Mouse (Mus musculus): ENCODE results near the gene Rag1. TPM values are rescaled to one million over a fixed set of nuclear protein-coding genes. Genes with fewer than 3 reads are reported as not detected.

The Rag1 gene
- total RNA-seq (2012; rRNA removed) = not detected in 2 replicates
- total RNA-seq (2014; rRNA removed) = not detected in 2 replicates
- polyA plus RNA-seq (2012; ENCODE audit: insufficient read length, low read depth) = not detected in 2 replicates

GRCm38 (mm10) chr2:101649114-101649671 lies at the start of gene Rag1, which contains the start of gene B230118H07Rik:
Rag1 (minus strand) TSS chr2:101649501.
B230118H07Rik (minus strand) TSS chr2:101649532.
- Histone ChIP-seq H3K4me3 (replicated peaks in 1 of 3; ENCODE audit: low read depth in 2 of 3, low read length in 2 of 3, poor library complexity in 1 of 3) (no peak within 1 kb of the TSS), H3K79me2 (replicated peaks; ENCODE audit: control insufficient read depth, extremely low read depth, insufficient read depth, poor library complexity, severe bottlenecking) (no peaks in the 10 kb centered on the region), H3K9me3 (replicated peaks; ENCODE audit: low read length) (no peaks in the 10 kb centered on the region), H3K4me2 (ENCODE audit: insufficient read depth, low read depth, poor library complexity, severe bottlenecking) (no peak within 1 kb of the TSS), H3K9ac (ENCODE audit: insufficient read depth, low read depth) (no peak within 1 kb of the TSS), H3K36me3 (replicated peaks in 1 of 2; ENCODE audit: control insufficient read depth in 1 of 2, insufficient read depth in 1 of 2, low read length in 1 of 2) (no peaks in the 10 kb centered on the region), H3K4me1 (ENCODE audit: control insufficient read depth in 1 of 2, insufficient read depth in 2 of 2) (peaks cover 0 to under 1% of the 10 kb centered on the region in 2 experiments; a peak in 1 of 4 replicates), H3K27ac (ENCODE audit: insufficient read depth, low read depth) (no peak within 1 kb of the TSS), H3K27me3 (replicated peaks) (peaks cover 45% of the 10 kb centered on the region)
- no peak for TF ChIP-seq ZC3H11A (IDR thresholded peaks at IDR 0.05; ENCODE audit: low read depth, low read length)
- no peak for TF ChIP-seq MAFK (IDR thresholded peaks at IDR 0.05; ENCODE audit: insufficient replicate concordance, low read length)
- TF ChIP-seq ZMIZ1 (IDR thresholded peaks at IDR 0.05; ENCODE audit: low read depth, low read length) = no peak
- TF ChIP-seq IRF4 (IDR thresholded peaks at IDR 0.05; ENCODE audit: low read depth, low read length) = no peak
- in situ Hi-C loops (cut with MboI; ENCODE audit: low pct_ligation_motif_present, low pct_unique_long_range_greater_than_20kb, low sequenced_read_pairs) = no loop called here
- dilution Hi-C loops (cut with MboI; ENCODE audit: extremely low pct_ligation_motif_present, extremely low pct_unique_long_range_greater_than_20kb, low sequenced_read_pairs) = no loop called here
- DNase-seq (ENCODE audit: extremely low read depth) = no peak

- Histone ChIP-seq H3K79me2 (replicated peaks; ENCODE audit: control insufficient read depth, extremely low read depth, insufficient read depth, poor library complexity, severe bottlenecking) (no peaks in the 10 kb centered on the region), H3K27ac (ENCODE audit: insufficient read depth, low read depth) (no peak overlapping the region), H3K4me1 (ENCODE audit: control insufficient read depth in 1 of 2, insufficient read depth in 2 of 2) (peaks cover 0 to 11% of the 10 kb centered on the region in 2 experiments; a peak in 2 of 4 replicates), H3K27me3 (replicated peaks) (no peaks in the 10 kb centered on the region), H3K4me3 (replicated peaks in 1 of 3; ENCODE audit: low read depth in 2 of 3, low read length in 2 of 3, poor library complexity in 1 of 3) (no peak overlapping the region), H3K9me3 (replicated peaks; ENCODE audit: low read length) (no peaks in the 10 kb centered on the region), H3K9ac (ENCODE audit: insufficient read depth, low read depth) (no peak overlapping the region), H3K36me3 (replicated peaks in 1 of 2; ENCODE audit: control insufficient read depth in 1 of 2, insufficient read depth in 1 of 2, low read length in 1 of 2) (peaks cover 45 to 77% of the 10 kb centered on the region in 2 experiments), H3K4me2 (ENCODE audit: insufficient read depth, low read depth, poor library complexity, severe bottlenecking) (no peak overlapping the region)
- dilution Hi-C loops (cut with MboI; ENCODE audit: extremely low pct_ligation_motif_present, extremely low pct_unique_long_range_greater_than_20kb, low sequenced_read_pairs) (no loop called here), in situ Hi-C loops (cut with MboI; ENCODE audit: low pct_ligation_motif_present, low pct_unique_long_range_greater_than_20kb, low sequenced_read_pairs) (no loop called here)
- TF ChIP-seq ZMIZ1 (IDR thresholded peaks at IDR 0.05; ENCODE audit: low read depth, low read length) (no peak), ETS1 (conservative IDR thresholded peaks at IDR 0.05; ENCODE audit: low read depth, low read length) (no peak), ELF1 (IDR thresholded peaks at IDR 0.05; ENCODE audit: low read depth, low read length) (no peak), RAD21 (IDR thresholded peaks at IDR 0.05; ENCODE audit: low read depth, low read length) (no peak), NELFE (IDR thresholded peaks at IDR 0.05; ENCODE audit: low read depth, low read length) (no peak), KAT2A (IDR thresholded peaks at IDR 0.05; ENCODE audit: insufficient replicate concordance, low read length) (no peak), SMC3 (IDR thresholded peaks at IDR 0.05; ENCODE audit: low read depth, low read length) (no peak), IRF4 (IDR thresholded peaks at IDR 0.05; ENCODE audit: low read depth, low read length) (no peak), MAFK (IDR thresholded peaks at IDR 0.05; ENCODE audit: insufficient replicate concordance, low read length) (no peak), RCOR1 (conservative IDR thresholded peaks at IDR 0.05; ENCODE audit: low read depth, low read length) (no peak), CHD1 (IDR thresholded peaks at IDR 0.05; ENCODE audit: low read depth, low read length) (no peak), CHD2 (IDR thresholded peaks at IDR 0.05; ENCODE audit: low read length) (no peak), HCFC1 (IDR thresholded peaks at IDR 0.05; ENCODE audit: low read depth, low read length) (no peak), USF1 (IDR thresholded peaks at IDR 0.05; ENCODE audit: low read depth, low read length) (no peak)
- DNase-seq (ENCODE audit: extremely low read depth) = no peak
Measured at GRCm38 (mm10) chr2:101695584-101695983, 46.3 kb upstream of the Rag1 start.
